ENCODE assay signal across 11 mouse cellular contexts in genomic region chr2:94045411-94046090, GRCm38 (mm10). TPM values are rescaled to one million over a fixed set of nuclear protein-coding genes. Genes with fewer than 3 reads are reported as not detected.
A peak's percentile ranks its signal among the peaks of the same experiment; 100 is the strongest.
DNase-seq lines count a peak whose midpoint lies in the region; ATAC-seq and TF ChIP-seq lines count a peak whose summit lies in the region.
"Had no signal": no experiment of that assay in that cellular context is flagged by ENCODE, and none has a peak within 500 bp of the region (broad histone marks: within the 10 kb centered on the region; RNA-seq: fewer than 3 reads in every experiment).

No protein-coding gene starts in this region.

- H3K4me3 ChIP-seq in gastrocnemius, adult 2 months: no peak overlapping the region
- 0 out of 2 replicates have a peak overlapping the region, but pooled peaks have one; percentile 13 for H3K4me3 ChIP-seq in heart, postnatal 0 days (ENCODE audit: low read depth, low read length)
- H3K4me3 ChIP-seq: erythroblast, embryonic 14.5 days had no signal

- intact Hi-C loops in gastrocnemius, adult 2 months (cut with DNase I): no loop called here

- peak overlapping the region; percentile 42 for H3K4me2 ChIP-seq in heart, postnatal 0 days (ENCODE audit: low read depth, low read length)

- peak overlapping the region; percentile 72 for H3K27ac ChIP-seq in gastrocnemius, adult 2 months
- peak overlapping the region; percentile 72 for H3K27ac ChIP-seq in heart, postnatal 0 days (ENCODE audit: low read depth)

- WGBS in heart, postnatal 0 days: 10% methylated on average over 6 of the region's 6 CpGs

- TF ChIP-seq CTCF in gastrocnemius, adult 2 months (IDR thresholded peaks at IDR 0.05): no peak
- TF ChIP-seq CTCF in brain, embryonic 14.5 days (IDR thresholded peaks at IDR 0.05; ENCODE audit: borderline replicate concordance, extremely low read depth, insufficient read depth, insufficient read length): no peak
- no peak for TF ChIP-seq CTCF in heart, postnatal 0 days (IDR thresholded peaks at IDR 0.05; ENCODE audit: low read depth)

- no peak overlapping the region for H3K9ac ChIP-seq in heart, postnatal 0 days (replicated peaks; ENCODE audit: low read depth, low read length)

- no peaks in the 10 kb centered on the region for H3K27me3 ChIP-seq in heart, postnatal 0 days (ENCODE audit: control insufficient read depth, insufficient read depth, low read length)

- no peaks in the 10 kb centered on the region for H3K36me3 ChIP-seq in heart, postnatal 0 days (replicated peaks; ENCODE audit: control insufficient read depth, insufficient read depth, low read length)

- H3K4me1 ChIP-seq in heart, postnatal 0 days (ENCODE audit: control insufficient read depth, insufficient read depth): peaks cover 15% of the 10 kb centered on the region

- TF ChIP-seq EP300 in heart, postnatal 0 days (IDR thresholded peaks at IDR 0.05; ENCODE audit: low read depth): no peak

- no peak for DNase-seq in gastrocnemius, adult 2 months
- no peak for DNase-seq in gastrocnemius, adult 8-10 months (ENCODE audit: low spot score in 2 of 2)
- peak; percentile 58 for DNase-seq in 3T3-L1 (ENCODE audit: low read depth, low spot score)
- DNase-seq in brain, embryonic 14.5 days (ENCODE audit: low read depth): peak; percentile 65
- DNase-seq in heart, postnatal 0 days (ENCODE audit: low spot score): peak; percentile 80
- DNase-seq in thymus, postnatal 25 days: no peak
- no peak for DNase-seq in lung, postnatal 14 days
- no peak for DNase-seq in thymus, postnatal 36 days

- H3K9me3 ChIP-seq in heart, postnatal 0 days (replicated peaks; ENCODE audit: control insufficient read depth, low read length): no peaks in the 10 kb centered on the region

- ATAC-seq in heart, postnatal 0 days (ENCODE audit: insufficient read depth, low read depth): peak; percentile 89
- ATAC-seq: inflammation-experienced regulatory T-cells, adult 6 months had no signal

- TF ChIP-seq POLR2A in brain, embryonic 14.5 days (IDR thresholded peaks at IDR 0.05; ENCODE audit: borderline replicate concordance, extremely low read depth, insufficient read depth, insufficient read length, poor library complexity, severe bottlenecking): no peak

RNA-seq across cellular contexts. Expression of gene Alkbh3, which starts 34.9 kb away (rescaled TPM):
- total RNA-seq in gastrocnemius, adult 2 months (2021): 10 to 100 TPM; 54.8 to 55.7 TPM
- total RNA-seq in gastrocnemius, adult 8-10 months (2022): 10 to 100 TPM; 53.5 to 59.1 (median 57.2) TPM
- polyA plus RNA-seq in brain, embryonic 14.5 days (2012; rRNA removed): 54.7 and 64.8 TPM in 2 replicates
- 104 and 123 TPM in 2 replicates for total RNA-seq in heart, postnatal 0 days (2014; rRNA removed; ENCODE audit: low replicate concordance)
- 86.9 and 96.8 TPM in 2 replicates for polyA plus RNA-seq in heart, postnatal 0 days (2015; fragmentation: Nextera tagmentation; extraction: Ambion mirVana)

RNA-seq across cellular contexts. Expression of gene Gm27027, which starts 49.4 kb away (rescaled TPM):
- total RNA-seq in gastrocnemius, adult 2 months (2021): not detected
- not detected for total RNA-seq in gastrocnemius, adult 8-10 months (2022)
- polyA plus RNA-seq in brain, embryonic 14.5 days (2012; rRNA removed): 0.16 TPM in 1 of 2 replicates, not detected in the other
- total RNA-seq in heart, postnatal 0 days (2014; rRNA removed; ENCODE audit: low replicate concordance): not detected in 2 replicates
- polyA plus RNA-seq in heart, postnatal 0 days (2015; fragmentation: Nextera tagmentation; extraction: Ambion mirVana): not detected in 2 replicates
- total RNA-seq: ES-E14 had no signal
- polyA plus RNA-seq: erythroblast, embryonic 14.5 days; inflammation-experienced regulatory T-cells, adult 6 months had no signal

Comparison
In these comparisons a context has a peak if more than half of its experiments do, and no peak if none do; other contexts are left out.
1. DNase-seq: peak in 3T3-L1 (single experiment), brain, embryonic 14.5 days (single experiment) and heart, postnatal 0 days (single experiment); none in gastrocnemius, adult 2 months (single experiment), gastrocnemius, adult 8-10 months (0 of 2), thymus, postnatal 25 days (single experiment), lung, postnatal 14 days (single experiment) and thymus, postnatal 36 days (0 of 2).